Mouse (Mus musculus) adrenal gland, postnatal 10 days (tissue): ENCODE measurements at regions not wholly inside any gene's neighbourhood (a gene's known extent, or its start where the extent isn't known, plus 50 kb on each side); places are given as distances from the start of the nearest gene placed in this dataset.

Source experiments
- DNase-seq: peaks from one replicate; pipeline ENCODE4 v3.0.0; 2021; ENCODE audit warnings: mixed read lengths

DNA sequence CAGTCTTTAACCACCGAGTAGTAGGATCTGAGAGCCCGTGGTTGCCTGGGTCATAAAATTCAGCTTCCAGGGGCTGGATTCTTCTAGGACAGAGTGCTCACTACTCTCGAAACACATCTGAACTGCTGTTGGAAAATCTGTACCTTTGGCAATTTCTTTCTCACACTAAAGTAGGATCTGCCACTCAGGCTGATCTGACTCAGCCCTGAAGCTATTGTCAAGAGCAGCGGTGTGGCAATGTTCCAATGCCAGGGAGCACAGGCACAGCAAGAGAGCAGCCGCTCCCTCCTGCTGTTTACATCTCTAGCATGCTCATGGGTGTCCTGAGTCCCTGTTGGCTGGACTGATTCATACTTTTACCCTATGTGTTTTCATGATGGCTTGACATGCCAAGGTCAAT lies 205.2 kb downstream of the Zfp36l1 start:
- peak; percentile 84 for DNase-seq

GRCm38 (mm10) chr12:79906738-79907365 lies 206.0 kb downstream of the Zfp36l1 start:
- DNase-seq: peak; percentile 48

- DNase-seq: peak; percentile 72
Observed at GRCm38 (mm10) chr12:79905828-79906737, 206.7 kb downstream of the Zfp36l1 start.

DNA sequence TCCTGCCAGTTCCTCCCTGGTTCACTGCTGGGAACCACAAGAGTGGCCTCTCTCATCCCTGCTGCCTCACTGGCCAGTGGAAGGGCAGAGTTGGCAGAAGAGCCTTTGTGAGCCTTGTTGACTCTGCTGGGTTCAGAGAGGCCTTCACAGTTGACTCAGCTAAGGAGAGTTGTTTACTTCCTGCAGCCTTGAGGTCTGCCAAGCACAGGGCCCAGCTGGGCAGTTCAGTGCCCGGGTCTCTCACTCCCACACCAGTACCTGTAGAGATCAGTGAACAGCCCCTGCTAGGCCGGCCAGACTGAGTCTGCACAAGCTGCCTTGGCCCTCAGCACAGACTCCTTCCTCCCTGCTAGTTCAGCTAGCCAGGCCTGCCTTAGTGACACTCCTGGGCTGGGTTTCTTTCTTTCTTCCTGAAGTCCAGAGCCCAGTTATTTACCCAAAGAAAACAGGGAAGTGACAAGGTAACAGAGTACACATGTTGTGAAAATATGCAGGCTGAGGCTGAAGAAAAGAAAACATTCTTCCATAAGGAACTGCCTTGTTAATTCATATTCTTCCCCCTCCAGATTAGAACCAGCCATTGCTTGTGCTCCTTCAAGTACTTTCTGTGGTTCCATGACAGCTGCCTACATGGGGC lies 207.8 kb downstream of the Zfp36l1 start:
- DNase-seq: peak; percentile 76

DNA sequence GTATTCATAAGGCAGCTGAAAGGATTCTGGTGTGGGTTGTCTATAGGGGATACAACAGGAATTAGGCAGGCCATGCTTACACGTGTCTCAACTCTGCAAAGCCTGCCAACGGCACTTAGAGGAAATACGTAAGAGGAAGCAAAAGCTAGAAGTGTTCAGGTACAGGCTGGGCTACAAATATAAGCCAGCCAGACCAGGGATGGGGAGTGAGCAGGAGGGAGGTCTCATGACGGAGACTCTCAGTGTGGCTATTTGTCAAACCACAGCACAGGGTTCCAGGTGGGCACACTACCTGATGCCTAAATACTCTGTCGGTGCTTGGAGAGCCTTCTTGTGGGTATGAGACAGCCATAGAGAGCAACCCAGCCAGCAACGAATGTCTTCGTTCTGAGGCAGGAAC lies 210.1 kb downstream of the Zfp36l1 start:
- no peak for DNase-seq

GRCm38 (mm10) chr12:79902163-79902562 lies 210.7 kb downstream of the Zfp36l1 start:
- no peak for DNase-seq

DNA sequence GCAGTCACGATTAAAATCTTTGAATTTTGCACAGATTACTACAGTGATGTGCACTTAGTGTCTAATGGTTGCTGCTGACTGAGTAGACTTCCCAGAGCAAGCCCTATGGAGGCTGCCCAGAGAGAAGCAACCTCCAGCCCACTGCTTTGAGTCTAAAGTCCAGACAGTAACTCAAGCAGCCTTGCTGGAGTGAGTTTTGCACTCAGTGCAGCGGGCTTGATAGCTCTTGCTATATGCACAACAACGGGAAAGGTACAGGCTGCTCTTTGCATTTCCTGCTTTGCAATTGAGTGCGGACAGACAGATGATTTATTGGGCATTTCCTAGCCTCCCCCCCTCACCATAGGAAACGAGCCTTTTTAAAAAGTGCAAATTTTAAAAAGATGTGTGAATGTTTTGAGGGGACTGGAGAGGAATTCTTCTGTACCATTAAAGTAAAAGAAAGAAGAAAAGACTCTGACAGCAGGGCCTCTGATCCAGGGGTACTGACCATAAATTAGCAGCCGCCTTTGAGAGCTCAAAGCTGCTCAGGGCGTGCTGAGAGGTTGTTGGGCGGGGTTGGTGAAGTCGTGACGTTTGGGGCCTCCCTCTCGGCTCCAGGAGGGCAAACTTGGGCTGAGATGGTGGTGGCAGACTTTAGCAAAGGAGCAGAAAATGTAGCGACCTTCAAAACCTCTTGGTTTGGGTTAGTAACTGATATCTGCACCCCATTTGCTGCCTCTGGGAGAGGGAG lies 214.4 kb downstream of the Zfp36l1 start:
- DNase-seq: peak; percentile 60

GRCm38 (mm10) chr12:79895975-79896374 lies 216.8 kb downstream of the Zfp36l1 start:
- peak; percentile 76 for DNase-seq

DNA sequence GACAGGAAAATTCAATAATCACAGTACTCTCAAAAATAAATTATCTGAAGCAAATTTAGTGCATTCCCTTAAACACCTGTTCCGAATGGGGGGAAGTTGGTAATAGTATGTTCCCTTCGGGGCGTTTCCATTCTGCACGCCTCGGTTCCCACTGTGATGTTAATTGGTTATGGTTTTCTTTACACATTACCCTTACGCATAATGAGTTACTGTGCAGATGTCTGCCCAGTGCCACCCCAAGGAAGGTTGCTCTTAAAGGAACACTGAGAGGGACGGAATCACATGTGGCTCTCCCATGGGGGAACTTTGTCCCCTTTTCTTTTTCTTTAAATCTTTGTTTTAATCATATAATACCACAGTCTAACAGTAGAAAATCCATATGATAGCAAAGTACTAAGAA lies 217.5 kb downstream of the Zfp36l1 start:
- no peak for DNase-seq

DNA sequence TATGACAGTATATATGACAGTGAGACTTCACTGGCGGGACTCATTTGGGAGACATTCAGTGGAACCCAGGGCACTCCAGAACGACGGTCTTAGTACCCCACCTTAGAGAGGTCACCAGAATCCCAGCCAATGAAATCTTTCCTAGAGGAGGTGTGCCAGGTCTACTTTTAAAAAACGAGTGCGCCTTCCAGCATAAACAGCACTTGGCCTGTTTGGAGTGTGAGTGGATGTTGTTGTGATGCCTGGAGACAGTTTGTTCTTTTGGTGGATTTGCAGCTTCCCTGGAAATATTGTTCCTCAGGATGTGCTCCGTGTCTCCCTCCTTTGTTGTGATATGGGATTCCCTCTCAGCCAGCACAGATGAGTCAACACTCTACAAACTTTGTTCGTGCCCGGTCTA lies 219.9 kb downstream of the Zfp36l1 start:
- no peak for DNase-seq

DNA sequence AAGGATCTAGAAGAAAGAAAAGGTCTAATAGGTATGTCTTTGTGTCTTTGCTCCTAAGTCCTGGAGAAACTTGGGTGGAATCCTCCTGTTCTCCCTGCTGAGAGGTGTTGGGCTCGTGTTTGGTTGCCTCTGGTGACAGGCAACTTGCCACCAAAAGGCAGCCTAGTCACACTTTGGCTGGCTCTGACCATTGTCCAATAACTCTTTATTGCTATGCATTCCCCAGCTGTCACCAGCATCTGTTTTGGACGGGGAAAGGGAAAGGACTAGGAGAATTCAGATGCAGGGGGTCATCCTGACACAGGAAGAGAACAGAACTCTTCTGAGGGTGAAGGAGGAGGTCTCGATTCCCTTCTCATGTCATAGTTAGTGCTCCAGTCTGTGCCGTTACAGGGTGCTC lies 220.9 kb downstream of the Zfp36l1 start:
- no peak for DNase-seq

DNA sequence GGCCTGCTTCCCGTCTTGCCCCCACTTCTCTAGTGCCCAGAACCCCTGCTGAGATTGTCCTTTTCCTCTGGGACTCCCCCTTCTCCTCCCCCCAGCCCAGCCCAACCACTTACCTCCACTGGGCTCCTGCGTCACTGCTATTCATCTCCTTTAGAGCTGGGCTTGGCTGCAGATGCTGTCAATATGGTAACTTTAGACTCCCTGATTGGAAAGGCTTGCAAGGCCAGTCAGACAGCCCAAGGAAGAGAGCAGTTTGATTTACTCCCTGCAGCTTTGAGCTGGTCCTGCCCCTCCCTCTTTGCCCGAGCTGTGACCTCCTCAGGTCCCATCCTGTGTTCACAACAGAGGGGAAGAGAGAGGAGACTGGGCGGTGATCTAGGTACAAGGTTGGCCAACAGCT lies 221.9 kb downstream of the Zfp36l1 start:
- peak; percentile 37 for DNase-seq

DNA sequence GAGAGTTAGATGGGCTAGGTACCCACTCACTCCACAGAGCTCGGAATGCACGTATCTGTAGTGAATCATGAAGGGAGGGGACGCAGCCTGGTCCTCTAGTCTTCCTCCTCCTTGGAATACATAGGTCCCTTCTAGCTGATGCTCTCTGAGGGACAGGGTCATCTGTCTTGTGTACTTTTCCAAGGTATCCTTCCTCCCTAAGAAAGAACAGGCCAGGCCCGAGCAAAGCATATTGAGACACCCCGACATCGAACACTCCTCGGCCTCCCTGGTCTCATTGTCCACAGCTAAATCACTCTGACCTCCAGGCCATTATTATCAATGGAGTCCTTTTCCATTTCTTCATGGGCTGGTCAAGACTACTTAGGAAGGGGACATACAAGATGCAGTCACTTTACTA lies 222.5 kb downstream of the Zfp36l1 start:
- DNase-seq: no peak

GRCm38 (mm10) chr12:79888812-79889211 lies 224.0 kb downstream of the Zfp36l1 start:
- DNase-seq: no peak

DNA sequence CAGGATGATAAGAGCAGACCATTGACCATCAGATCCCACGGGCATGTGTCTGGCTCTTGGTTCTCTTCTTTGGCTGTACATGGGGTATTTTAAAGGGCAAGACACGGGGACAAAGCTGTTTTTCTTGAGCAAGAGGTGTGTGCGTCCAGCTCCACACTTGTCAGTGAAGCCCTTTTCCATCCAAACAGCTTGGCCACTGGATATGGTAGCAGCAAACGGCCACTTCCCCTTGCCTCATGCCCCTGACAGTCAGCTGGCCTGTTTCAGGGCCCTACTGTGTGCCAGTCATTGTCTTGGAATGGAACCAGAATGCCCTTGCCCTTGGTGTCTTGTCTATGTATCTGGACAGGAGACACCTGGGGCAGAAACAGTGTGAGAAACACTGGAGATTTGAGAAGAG lies 224.7 kb downstream of the Zfp36l1 start:
- no peak for DNase-seq

GRCm38 (mm10) chr12:79887225-79887886 lies 225.5 kb downstream of the Zfp36l1 start:
- DNase-seq: peak; percentile 75

- no peak for DNase-seq
Observed at GRCm38 (mm10) chr12:79886494-79886893, 226.3 kb downstream of the Zfp36l1 start.

- DNase-seq: no peak
Observed at GRCm38 (mm10) chr12:79885286-79885685, 227.5 kb downstream of the Zfp36l1 start.

DNA sequence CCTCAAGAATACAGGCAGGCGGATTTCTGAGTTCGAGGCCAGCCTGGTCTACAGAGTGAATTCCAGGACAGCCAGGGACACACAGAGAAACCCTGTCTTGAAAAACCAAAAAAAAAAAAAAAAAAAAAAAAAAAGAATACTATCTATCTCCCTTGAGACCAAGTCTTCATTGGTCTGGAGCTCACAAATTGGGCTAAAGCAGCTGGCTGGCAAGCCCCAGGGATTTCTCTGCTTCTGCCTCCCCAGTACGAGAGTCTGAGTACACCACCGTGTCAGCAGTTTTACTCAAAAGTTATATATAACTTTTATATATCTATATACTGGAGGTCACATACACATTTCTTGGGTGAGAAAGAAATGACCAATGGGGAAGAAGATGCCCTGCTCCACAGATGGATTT lies 229.2 kb downstream of the Zfp36l1 start:
- no peak for DNase-seq

GRCm38 (mm10) chr12:79880751-79881261 lies 232.0 kb downstream of the Zfp36l1 start:
- DNase-seq: peak; percentile 58

DNA sequence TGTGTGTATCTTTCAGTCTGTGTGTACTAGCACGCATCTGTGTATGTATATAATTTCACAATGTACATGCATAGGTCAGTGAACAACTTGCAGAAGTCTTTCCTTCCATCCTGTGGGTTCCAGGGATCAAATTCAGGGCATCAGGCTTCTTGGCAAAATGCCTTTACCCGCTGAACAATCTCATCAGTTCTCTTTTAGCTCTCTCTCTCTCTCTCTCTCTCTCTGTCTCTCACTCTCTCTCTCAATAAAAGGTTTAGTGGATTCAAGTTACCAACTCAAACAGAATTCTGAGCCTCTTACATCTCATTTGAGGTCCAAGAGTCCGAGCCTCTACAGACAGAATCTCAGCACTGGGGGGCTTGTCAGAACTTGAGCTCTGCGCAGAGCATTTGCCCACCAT lies 232.5 kb downstream of the Zfp36l1 start:
- DNase-seq: no peak

- no peak for DNase-seq
Observed at GRCm38 (mm10) chr12:79879918-79880273, 232.9 kb downstream of the Zfp36l1 start.
